Mouse (Mus musculus) thymus, adult 2 months (tissue): ENCODE results near the gene Slc6a8. TPM values are rescaled to one million over a fixed set of nuclear protein-coding genes. Genes with fewer than 3 reads are reported as not detected.

Experiments used
- DNase-seq: peaks from one replicate; pipeline ENCODE4 v3.0.0; 2021
- H3K27ac ChIP-seq: fragments of 200-500 bp; 2 replicates; pipeline ENCODE4 v1.5.1; 2012; ENCODE audit warnings: low read length, control low read depth; ENCODE audit not compliant: control insufficient read depth, insufficient read depth
- H3K27me3 ChIP-seq: fragments of 200-500 bp; 2 replicates; pipeline ENCODE4 v1.6.1; 2012; ENCODE audit warnings: mild to moderate bottlenecking, low read length, moderate library complexity, mixed read lengths; ENCODE audit not compliant: control insufficient read depth, insufficient read depth
- H3K36me3 ChIP-seq: fragments of 200-500 bp; 2 replicates; pipeline ENCODE4 v1.6.1; 2012; ENCODE audit warnings: mild to moderate bottlenecking, low read length, moderate library complexity; ENCODE audit not compliant: control insufficient read depth, insufficient read depth
- H3K4me1 ChIP-seq: fragments of 200-500 bp; replicated peaks from 2 replicates; pipeline ENCODE4 v1.6.1; 2012; ENCODE audit warnings: low read length; ENCODE audit not compliant: control insufficient read depth, insufficient read depth
- H3K4me3 ChIP-seq: fragments of 200-500 bp; 2 replicates; pipeline ENCODE4 v1.5.1; 2012; ENCODE audit warnings: mild to moderate bottlenecking, low read length, control low read depth, moderate library complexity; ENCODE audit not compliant: control insufficient read depth, insufficient read depth
- CTCF ChIP-seq: fragments of 200-500 bp; IDR thresholded peaks from 2 replicates; pipeline ENCODE4 v1.5.1; 2012; ENCODE audit warnings: mild to moderate bottlenecking, control low read depth, low read length, moderate library complexity, borderline replicate concordance; ENCODE audit not compliant: control insufficient read depth, poor library complexity, insufficient read depth; ENCODE audit errors: extremely low read depth
- POLR2A ChIP-seq: fragments of 200-500 bp; IDR thresholded peaks from 2 replicates; pipeline ENCODE4 v1.6.1; 2012; ENCODE audit warnings: mild to moderate bottlenecking, low read length, control low read depth, moderate library complexity; ENCODE audit not compliant: control insufficient read depth, poor library complexity, insufficient read depth; ENCODE audit errors: extremely low read depth
- WGBS: fragments of 180-500 bp; shearing (Covaris S2); methylation state at CpG from one replicate; pipeline ENCODE4 v1.1.7; 2018; 5-methylcytosine and 5-hydroxymethylcytosine counted together
- polyA plus RNA-seq: library from polyadenylated mRNA; depleted of rRNA; stranded (reverse); fragments of >200 nt; gene quantifications from 2 replicates; pipeline ENCODE4 v1.2.3, GENCODE M21; 2012

The Slc6a8 gene
- polyA plus RNA-seq, 1 experiment: 44.5 TPM

GRCm38 (mm10) chrX:73673968-73674661 lies 1.2 kb downstream of the Slc6a8 start:
- H3K4me3 ChIP-seq: peak overlapping the region; percentile 25
- H3K27ac ChIP-seq: no peak overlapping the region
- TF ChIP-seq POLR2A: no peak
- no peak for TF ChIP-seq CTCF
- H3K4me1 ChIP-seq: peaks cover 10% of the 10 kb centered on the region; the same call in 1 of the 2 replicates
- no peaks in the 10 kb centered on the region for H3K36me3 ChIP-seq
- no peak for DNase-seq
- WGBS: 65% methylated on average over 20 of the region's 20 CpGs
- no peaks in the 10 kb centered on the region; the same call in 1 of the 2 replicates for H3K27me3 ChIP-seq

- no peaks in the 10 kb centered on the region; the same call in 1 of the 2 replicates for H3K27me3 ChIP-seq
- TF ChIP-seq CTCF: no peak
- no peak for TF ChIP-seq POLR2A
- H3K27ac ChIP-seq: no peak overlapping the region
- H3K4me3 ChIP-seq: no peak overlapping the region
- H3K36me3 ChIP-seq: no peaks in the 10 kb centered on the region
- WGBS: 81% methylated on average over 2 of the region's 2 CpGs
- no peak for DNase-seq
- peaks cover 10% of the 10 kb centered on the region; the same call in 1 of the 2 replicates for H3K4me1 ChIP-seq
Observed at GRCm38 (mm10) chrX:73675231-73675630, 2.3 kb downstream of the Slc6a8 start.

- H3K27ac ChIP-seq: no peak overlapping the region
- TF ChIP-seq POLR2A: no peak
- WGBS: 100% methylated on average over 4 of the region's 4 CpGs
Observed at GRCm38 (mm10) chrX:73676668-73677067, 3.7 kb downstream of the Slc6a8 start.

GRCm38 (mm10) chrX:73684156-73684555 lies 11.2 kb downstream of the Slc6a8 start:
- WGBS: 96% methylated on average over 2 of the region's 2 CpGs
- no peak for DNase-seq
- no peaks in the 10 kb centered on the region for H3K4me1 ChIP-seq
- H3K4me3 ChIP-seq: no peak overlapping the region
- H3K27me3 ChIP-seq: no peaks in the 10 kb centered on the region
- peaks cover 35% of the 10 kb centered on the region for H3K36me3 ChIP-seq
- no peak overlapping the region for H3K27ac ChIP-seq
- no peak for TF ChIP-seq POLR2A
- no peak for TF ChIP-seq CTCF

More at GRCm38 (mm10) chrX:73676668-73677067, 3.7 kb downstream of the Slc6a8 start:
- no peak overlapping the region for H3K4me3 ChIP-seq
- no peaks in the 10 kb centered on the region; the same call in 1 of the 2 replicates for H3K27me3 ChIP-seq
- DNase-seq: no peak
- no peaks in the 10 kb centered on the region for H3K36me3 ChIP-seq
- H3K4me1 ChIP-seq: peaks cover 10% of the 10 kb centered on the region; the same call in 1 of the 2 replicates

- Histone ChIP-seq H3K36me3 (peaks cover 38% of the 10 kb centered on the region), H3K27me3 (no peaks in the 10 kb centered on the region), H3K27ac (no peak overlapping the region), H3K4me1 (no peaks in the 10 kb centered on the region), H3K4me3 (no peak overlapping the region)
- TF ChIP-seq POLR2A (no peak), CTCF (no peak)
- no peak for DNase-seq
Observed at GRCm38 (mm10) chrX:73684978-73685377, 12.0 kb downstream of the Slc6a8 start.

- WGBS: 94% methylated on average over 3 of the region's 3 CpGs
Observed at GRCm38 (mm10) chrX:73685629-73686028, 12.7 kb downstream of the Slc6a8 start.

GRCm38 (mm10) chrX:73690917-73691629 lies 18.1 kb downstream of the Slc6a8 start:
- DNase-seq: peak; percentile 46
- Histone ChIP-seq H3K4me1 (no peaks in the 10 kb centered on the region), H3K27ac (no peak overlapping the region), H3K36me3 (peaks cover 34% of the 10 kb centered on the region), H3K27me3 (no peaks in the 10 kb centered on the region), H3K4me3 (no peak overlapping the region)
- TF ChIP-seq POLR2A: no peak
- TF ChIP-seq CTCF: no peak
- 63% methylated on average over 5 of the region's 5 CpGs for WGBS

More at GRCm38 (mm10) chrX:73685629-73686028, 12.7 kb downstream of the Slc6a8 start:
- no peaks in the 10 kb centered on the region for H3K27me3 ChIP-seq
- H3K27ac ChIP-seq: no peak overlapping the region
- TF ChIP-seq POLR2A: no peak
- no peak for TF ChIP-seq CTCF
- no peak for DNase-seq
- H3K4me1 ChIP-seq: no peaks in the 10 kb centered on the region
- H3K36me3 ChIP-seq: peaks cover 38% of the 10 kb centered on the region
- no peak overlapping the region for H3K4me3 ChIP-seq
